Mouse (Mus musculus) cerebellum, postnatal 10 days (tissue): ENCODE data around the gene Smad3.

ENCODE experiments used
- DNase-seq, 2 experiments: peaks; one replicate each; pipeline ENCODE4 v3.0.0; 2021; ENCODE audit warnings: mixed read lengths in 2 of 2

Gene Smad3

DNA sequence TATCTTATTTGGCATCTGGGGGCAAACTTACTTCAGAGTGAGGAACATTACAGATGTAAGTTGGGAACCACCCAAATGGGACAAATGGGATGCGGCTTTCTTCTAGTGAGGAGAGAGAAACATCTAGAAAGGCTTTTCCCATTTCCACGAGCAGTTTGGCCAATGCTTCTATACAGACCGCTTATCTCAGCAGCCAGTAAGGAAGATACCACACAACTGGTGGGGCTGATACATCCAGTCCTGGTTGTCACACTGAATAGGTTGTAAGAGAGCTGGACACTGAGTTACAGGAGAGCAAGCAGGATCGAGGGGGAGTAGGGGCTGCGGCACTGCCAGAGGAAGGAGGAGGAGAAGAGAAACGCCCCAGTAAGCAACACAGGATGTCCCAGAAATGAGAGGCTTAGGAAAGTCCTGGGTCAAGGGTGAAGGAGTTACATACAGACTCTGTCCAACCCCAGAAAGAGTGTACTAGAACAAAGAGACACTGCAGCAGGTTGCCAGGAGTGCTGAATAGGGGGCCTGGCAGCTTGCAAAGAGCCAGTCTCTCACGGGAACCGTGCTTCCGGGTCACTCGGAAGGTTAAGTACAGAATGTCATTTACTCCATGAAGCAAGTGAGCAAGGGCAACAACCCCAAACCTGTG, 61.2 kb downstream of the Smad3 start:
- DNase-seq, result no peak

DNA sequence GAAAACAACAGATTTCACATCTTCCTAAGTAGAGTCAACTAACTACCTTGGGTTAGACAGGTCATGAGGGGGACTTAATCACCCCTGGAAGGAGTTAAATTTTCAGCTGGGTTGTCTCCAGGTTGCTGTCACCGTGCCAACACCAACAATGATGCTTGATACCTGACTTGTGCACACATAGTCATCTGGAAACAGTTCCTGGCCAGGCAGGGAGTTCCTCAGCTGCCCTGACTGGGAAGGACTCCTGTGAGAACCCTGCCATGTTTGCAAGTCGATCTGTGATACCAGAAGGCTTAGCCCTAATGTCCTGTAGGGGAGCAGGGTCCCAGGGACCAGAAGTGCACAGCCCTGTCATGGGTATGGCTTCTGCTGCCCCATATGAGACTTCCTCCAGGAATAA, 65.8 kb downstream of the Smad3 start:
- DNase-seq, result no peak

DNA sequence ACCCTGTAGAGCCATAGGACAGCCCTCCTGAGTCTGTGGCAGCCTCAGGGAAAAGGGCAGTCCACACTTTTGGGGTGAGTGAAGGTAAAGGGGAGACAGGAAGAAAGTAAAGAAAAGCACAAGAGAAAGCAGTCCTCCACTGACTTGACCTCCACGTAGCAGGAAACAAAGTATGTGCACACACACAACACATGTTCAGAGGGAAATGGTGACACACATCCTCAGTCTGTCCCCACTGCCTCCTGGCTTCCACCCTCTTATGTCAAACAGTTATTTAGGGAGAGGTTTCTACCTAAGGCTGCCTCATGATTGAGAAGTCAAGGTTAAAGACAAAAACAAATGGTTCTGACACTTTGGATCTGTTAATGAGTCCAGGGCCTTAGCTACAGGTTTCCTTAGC, 67.3 kb downstream of the Smad3 start:
- DNase-seq, result no peak

DNA sequence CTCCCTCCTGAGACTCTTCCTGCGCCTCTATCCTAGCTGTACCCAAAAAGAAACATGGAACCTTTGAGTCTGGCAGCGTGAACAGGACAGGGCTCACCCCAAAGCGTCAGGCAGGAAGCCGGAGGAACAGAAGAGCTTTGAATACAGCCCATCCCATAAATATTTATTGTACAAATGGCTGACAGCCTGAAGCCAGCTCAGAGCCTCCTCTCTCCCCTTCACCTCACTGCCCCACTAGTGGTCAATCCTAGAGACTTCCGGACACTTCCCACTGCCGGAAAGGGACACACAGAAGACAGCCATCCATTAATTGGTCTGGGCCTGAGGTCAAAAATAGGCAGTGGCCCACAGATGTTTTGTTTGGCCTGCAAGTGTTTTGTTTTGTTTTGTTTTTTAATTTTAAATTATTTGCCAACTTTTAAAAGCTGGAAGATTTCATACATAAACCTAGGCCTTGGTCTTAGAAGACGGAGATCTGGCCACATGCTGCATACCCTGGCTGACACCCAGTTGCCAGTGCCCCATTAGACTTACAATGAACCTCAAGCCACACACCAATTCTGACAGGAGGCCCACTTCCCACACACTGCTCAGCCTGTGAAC, 70.3 kb downstream of the Smad3 start:
- no peak for DNase-seq

DNA sequence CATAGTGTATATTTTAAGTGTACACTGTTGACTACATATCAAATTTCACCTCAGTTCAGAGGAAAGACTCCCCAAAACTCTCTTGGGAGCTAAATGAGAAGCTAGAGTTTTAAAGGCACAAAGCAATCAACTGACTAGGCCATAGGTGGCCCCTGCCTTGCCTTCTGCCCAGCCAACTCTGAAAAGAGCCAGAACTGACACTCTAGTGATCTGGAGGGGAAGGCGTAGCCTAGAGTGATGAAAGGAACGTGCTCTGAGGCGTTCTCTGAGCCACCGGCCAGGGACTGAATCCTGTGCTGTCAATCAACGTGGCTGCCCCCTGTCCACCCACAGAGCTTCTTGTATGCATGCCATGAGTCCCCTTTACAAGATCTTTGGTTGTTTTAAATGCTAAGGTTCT, 72.4 kb downstream of the Smad3 start:
- no peak for DNase-seq

DNA sequence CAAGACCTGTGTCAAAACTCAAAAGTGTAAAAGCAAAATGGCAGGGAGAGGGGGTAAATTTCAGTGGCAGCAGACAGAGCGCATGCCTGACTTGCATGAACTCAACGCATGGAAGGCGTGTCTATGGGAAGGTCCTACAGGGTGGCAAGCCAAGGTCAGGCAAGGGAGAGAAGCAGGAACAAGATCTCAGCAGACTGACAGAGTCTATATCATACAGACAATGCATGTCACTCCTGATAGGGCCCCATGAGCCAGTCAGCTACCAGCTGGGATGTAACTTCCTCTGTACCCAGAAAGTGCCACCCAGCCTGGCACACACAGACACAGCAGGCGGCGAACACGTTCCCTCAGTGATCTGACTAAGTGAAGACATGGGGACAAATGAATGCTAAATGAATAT, 73.5 kb downstream of the Smad3 start:
- DNase-seq, result no peak

DNA sequence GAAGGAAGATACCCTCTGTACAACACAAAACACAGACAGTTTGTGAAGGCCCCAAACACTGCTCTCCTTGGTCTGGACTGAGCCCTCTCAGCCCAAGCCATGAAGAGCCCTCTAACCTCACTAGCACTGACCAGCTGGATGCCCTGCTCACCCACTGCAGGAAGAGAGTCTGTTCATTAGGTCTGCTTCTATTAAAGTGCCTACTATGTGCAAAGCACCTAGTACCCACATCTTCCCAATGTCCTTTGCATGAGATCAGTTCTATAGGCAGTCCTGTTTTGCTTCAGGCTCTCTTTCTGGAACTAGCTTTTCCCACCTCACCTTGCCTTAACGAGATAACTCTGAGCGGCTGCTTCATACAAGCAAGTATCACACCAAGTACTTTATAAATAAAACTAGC, 74.9 kb downstream of the Smad3 start:
- DNase-seq, result no peak

DNA sequence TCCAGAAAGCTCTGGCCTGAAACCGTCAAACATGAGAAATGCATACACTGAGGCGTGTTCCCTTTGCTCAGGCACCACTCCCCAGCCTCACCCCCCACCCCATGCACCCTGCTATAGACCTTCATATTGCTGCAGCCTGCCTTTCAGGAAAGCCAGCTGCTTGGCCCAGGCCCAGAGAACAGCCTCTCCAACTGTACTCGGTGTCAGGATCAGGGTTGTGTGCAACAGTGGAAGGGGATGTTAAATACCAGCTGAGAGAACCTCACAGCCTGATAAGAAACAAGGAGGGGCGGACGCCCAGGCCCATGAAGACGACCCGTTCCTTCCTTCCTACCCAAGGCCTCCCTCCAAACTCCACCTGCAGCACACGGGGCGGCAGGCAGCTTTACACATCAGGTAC, 75.5 kb downstream of the Smad3 start:
- no peak for DNase-seq

DNA sequence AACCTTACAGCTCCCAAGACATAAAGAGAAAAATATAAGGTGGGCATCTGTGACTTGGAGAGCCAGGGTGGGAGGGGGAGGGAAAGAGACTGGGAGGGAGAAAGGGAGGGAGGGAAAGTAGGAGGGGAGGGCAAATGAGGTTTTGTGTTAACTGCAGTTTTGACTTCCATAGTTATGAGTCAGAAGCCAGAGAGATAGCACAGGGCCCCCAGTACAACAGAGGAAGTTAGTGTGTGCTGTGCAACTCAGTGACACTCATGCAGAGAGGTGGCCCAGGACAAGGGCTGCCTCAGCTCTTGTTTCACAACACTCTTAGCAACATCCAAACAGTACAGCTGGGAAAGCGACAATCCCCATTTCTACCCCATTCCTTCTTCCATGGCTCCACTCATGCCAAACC, 79.7 kb downstream of the Smad3 start:
- DNase-seq, result no peak

DNA sequence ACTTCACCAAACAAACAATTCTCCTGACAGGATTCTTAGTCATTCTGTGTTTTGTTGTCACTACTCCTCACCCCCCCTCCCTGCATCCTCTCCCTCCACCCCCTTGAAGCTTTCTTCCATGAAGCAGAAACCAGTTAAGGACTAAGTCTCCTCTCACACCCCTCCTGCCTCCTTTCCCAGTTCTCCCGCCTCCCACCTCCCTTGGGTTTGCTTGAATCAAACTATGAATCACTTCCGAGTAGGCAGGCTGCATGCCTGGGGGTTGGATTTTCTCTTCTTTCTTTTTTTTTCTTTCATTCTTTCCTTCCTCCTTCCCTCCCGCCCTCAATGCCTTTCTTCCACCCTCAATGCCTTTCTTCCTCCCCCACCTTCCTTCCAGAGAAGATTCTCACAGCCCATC, 80.2 kb downstream of the Smad3 start:
- DNase-seq, result no peak

DNA sequence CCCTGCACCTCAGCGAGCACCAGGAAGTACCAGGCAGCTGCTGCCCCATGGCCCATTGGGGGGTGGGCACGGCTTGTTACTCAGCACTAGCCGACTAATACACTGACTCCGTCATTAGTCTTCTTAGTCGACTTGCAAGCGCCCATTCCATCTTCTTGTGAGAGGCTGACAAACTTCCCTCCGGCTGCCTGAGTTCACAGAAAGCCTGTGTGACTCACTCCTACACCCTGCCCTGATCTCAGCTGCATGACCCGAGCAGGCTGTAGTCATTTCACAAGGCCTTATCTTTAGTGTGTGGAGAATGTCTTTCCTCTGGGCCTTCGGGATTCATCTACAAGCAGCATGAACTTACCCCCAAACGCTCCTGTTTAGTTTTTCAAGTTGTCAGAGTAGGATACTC, 83.2 kb downstream of the Smad3 start:
- DNase-seq, result no peak

DNA sequence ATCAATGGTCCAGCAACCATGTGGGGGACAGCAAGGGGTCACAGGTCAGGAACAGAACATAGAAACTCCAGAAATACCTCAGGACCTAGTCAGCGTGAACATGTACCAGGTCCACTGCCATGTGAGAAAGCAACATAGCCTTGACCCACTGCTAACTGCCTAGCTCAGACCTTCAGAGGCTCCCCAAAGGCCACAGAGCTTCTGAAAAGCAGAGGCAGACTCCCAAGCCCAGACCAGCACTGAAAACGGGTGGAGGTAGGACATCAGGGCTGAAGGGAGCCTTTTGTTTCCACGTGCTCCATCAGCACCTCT, 84.3 kb downstream of the Smad3 start:
- DNase-seq, result no peak

DNA sequence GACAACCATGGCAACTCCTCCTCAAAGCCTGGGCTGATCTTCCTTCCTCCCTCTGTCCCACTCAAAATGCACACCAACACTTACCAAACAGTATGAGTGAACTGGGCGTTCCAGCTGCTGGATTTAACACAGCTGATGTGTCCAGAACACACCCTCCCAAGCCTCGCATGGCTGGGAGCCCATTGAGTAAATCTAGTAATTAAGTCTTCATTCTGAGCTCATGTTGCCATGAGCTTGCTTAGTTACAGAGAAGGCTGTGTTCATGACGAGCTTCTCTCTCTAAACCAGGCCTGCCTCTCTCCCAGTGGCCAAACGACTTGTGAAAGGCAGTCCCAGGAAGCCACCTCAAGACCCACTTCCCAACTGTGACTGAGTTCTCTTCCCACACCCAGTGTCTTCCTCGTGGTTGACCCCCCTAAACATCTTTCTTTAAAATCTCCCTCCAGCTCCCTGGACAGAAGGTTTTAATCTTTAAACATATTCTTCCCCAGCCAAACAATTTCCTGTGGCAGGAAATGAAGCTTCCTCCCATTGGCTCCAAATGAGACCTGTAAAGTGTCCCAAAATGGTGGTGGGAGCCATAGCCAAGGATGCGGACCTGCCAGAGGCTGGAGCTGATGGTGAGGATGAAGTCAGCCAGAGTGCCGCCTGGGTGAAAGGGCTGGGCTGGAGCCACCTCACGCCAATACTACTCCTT, 84.8 kb downstream of the Smad3 start:
- no peak for DNase-seq

DNA sequence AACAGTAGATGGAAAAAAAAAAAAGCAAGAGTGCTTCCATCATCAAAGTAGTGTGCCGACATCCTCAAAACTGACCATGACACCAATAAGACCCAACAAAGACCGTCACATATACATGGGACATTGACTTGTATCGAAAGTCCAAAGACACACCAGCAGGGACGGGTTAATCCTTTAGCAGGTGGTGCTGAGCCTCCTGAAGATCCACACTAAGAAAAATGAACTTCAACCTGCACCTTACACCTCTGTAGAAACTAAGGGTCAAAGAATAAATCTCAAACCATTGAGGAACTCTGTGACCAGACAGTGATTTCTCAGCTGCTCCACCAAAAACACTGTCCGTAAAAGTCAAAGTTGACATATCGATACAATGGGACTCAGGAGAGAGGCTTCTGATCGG, 88.0 kb downstream of the Smad3 start:
- DNase-seq, result no peak

DNA sequence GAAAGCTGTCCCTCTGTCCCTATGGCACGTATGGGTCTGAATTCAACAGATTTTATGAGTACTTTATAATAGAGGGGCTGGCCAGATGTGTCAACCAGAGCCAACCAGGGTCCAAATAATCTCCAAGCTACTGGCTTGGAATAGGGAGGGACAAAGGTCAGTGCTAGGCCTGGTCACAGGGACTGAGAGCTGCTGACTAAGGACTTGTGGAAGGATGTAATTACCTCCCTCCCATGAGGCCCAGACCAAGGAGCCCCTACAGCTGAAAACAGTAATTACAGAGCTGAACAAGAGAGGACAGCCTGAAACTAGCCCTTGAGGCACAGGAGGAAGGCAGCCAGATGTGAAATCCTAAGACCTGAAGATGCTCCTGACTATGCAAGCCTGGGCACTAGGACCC, 89.2 kb downstream of the Smad3 start:
- DNase-seq, result no peak

DNA sequence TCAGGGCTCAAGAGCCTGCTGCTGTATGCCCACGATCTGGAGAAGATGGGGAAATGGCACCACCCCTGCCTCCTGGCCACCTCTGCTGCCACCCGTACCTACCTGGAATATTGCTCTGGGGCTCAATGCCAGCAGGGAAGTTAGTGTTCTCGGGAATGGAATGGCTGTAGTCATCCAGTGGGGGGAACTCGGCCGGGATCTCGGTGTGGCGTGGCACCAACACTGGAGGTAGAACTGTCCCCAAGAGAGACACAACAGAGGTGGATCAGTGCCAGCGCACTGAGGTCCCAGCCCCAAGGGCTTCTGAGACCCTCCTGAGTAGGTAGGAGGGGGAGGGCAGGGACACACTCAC, 90.4 kb downstream of the Smad3 start:
- DNase-seq, result peak in 1 of 2 experiments; percentile 26

DNA sequence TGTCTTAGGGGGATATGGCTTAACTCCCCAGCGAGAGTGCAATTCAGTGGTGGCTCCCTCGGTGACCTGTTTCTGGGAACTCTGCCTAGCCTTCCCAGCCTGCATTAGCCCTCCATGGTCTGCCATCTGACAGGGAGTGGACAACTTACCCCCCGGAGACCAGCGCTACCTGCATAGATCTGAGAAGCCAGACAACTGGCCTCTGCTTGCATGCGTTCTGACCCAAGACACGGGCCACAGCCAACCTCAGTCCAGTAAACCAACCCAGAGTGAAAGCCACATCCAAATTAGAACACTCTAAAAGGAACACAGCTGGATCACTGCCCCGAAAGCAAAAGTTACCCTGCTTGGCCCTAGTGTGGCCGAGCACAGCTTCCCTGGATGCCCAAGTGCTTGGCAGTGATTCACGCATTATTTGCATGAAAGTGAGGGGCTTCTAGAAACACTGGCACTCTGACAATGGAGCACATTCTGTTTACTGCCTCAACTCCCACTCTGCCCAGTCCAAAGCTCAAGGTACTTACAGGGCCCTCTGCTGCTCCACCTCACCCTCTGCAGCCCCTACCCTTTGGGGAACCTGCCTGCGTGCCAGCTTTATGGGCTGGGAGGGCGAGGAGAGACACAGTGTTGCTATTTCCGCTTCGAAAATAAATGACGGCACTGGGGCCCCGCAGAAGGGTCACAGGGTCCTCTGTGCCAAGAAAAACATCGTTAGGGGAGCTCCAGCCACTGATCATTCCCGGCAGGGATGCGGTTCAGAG, 91.0 kb downstream of the Smad3 start:
- peak; percentile 60 to 65 for DNase-seq

DNA sequence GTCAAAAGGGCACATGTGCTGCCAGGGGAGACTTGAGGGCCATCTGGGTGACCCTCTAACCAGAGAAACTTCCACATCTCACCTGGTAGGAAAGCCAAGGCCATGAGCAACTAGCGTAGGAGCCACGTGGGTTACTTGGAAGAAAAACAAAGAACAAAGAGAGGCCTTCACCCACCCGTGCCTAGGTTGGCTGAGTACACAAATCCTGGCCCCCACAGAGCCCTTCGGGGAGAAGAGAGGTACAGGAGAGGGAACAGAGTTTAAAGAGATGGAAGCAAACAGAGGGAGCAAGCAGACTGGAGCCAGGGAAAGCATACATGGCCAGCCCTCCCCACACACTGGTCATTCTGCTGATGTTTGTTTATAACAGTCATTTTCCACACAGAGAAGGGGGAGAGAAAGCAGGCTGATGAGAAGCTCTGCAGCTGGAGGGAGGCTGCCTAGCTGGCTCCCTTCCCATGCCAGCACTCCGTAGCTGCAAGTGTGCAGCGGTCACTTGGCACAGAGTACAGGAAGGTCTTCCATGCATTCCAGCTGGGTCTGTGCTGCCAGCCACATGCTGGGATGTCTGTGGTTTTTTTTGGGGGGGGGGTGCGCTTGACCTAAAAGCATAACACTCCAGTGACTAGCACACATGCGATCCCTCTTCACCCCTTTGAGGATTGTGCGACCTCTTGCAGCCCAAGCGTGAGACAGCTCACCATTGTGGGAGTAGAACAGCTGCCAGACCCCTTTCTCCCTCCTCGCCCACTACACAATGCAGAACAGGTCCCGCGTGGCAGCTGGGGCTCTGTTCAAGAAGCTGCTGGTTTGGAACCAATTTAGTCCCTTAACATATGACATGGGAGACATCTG, 92.8 kb downstream of the Smad3 start:
- DNase-seq, result peak in 1 of 2 experiments; percentile 60

DNA sequence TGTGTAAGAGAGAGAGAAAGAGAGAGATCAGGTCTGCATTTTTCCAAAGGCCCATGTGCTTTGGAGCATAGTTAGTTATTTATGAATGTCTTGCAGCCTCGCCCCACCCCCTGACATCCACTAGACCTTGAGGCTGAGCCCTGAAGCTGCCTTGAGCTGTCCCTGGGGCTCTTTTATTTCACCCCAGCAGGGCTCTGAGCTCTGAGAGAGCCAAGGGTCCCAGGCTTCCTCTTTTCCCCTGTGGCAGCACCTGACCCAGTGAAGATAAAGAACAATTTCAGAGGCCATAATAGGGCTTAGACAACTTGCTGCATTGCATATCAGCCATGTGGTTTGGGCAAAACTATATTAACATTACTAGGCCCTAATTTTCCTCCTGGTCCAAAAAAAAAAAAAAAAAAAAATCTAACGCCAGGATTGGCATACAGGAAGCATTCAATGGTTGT, 93.5 kb downstream of the Smad3 start:
- DNase-seq, result no peak

DNA sequence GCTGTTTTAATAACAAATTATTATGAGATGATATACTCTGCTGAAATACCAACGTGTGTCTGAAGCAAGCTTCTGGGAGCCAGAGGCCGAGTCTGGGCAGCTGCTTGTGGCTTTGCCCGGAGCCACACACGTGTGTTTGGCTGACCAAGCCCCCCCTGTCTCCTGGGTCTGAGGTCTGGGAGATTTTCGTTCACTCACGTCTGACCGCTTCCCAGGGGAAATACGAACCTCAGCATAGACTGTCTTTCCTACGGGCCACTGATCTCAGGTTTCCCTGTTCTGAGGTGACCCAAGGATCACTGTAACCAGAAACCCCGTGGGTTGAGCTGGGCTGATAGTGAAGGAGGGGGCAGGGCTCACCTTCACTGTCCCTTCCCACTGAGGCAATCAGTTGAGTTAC, 94.6 kb downstream of the Smad3 start:
- no peak for DNase-seq

DNA sequence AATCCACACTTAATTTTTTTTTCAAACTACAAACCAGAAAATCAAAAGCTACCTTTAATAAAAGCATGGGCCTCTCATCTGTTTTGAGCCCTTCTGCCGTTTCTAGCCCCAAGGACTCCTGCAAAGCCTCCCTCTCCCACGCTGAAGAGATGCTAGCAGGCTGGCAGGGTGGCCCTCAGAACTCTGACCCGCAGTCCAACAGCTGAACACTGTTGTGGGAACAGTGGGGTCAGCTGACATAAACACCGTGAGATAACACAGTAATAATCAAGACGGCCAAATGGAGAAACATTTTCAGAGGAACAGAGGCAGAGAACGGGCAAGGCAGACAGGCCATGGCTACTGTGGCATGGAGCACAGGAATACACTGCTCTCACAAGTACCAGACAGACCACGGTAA, 95.0 kb downstream of the Smad3 start:
- no peak for DNase-seq

DNA sequence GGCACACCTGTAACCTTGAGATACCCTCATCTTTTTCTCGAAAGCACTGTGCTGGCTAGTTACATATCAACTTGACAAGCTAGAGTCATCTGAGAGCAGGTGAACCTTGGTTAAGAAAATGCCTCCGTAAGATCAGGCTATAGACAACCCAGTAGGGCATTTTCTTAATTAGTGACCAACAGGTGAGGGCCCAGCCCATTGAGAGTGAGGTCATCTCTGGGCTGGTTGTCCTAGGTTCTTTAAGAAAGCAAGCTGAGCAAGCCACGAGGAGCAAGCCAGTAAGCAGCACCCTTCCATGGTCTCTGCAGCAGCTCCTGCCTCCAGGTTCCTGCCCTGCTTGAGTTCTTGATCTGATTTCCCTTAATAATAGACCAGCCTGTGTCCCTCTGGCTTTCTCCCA, 97.1 kb downstream of the Smad3 start:
- DNase-seq, result no peak

DNA sequence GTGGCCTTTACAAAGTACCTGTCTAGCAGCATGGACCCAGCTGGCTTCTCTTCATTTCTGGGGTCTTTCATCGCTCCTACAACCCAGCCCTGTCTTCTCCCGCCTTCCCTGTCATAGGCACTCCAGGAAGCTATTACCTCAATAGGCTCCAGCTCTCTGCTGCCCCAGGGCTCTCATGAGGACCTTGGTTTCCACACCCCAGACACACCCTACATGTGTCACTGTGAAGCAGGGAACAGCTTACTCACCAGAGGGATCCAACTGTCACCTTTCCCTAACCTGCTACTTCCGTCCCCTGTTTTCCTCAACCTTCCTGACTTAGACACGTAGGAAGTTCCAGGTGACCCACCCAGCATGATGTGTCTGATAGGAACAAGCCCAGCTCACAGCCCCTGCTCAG, 97.7 kb downstream of the Smad3 start:
- no peak for DNase-seq
